8 mouse cellular contexts compared by ENCODE assay signal in genomic region chr9:75408204-75408826, GRCm38 (mm10). TPM values are rescaled to one million over a fixed set of nuclear protein-coding genes. Genes with fewer than 3 reads are reported as not detected.
DNase-seq lines count a peak whose midpoint lies in the region; ATAC-seq and TF ChIP-seq lines count a peak whose summit lies in the region.

No protein-coding gene starts in this region.

- no peak for DNase-seq in heart, adult 18-20 months
- peak; percentile 48 for DNase-seq in CH12.LX (ENCODE audit: extremely low read depth)
- no peak for DNase-seq in c-Kit-positive CD71-positive TER-119-positive erythroid progenitor cells, embryonic 14.5 days (ENCODE audit: low spot score)
- no peak for DNase-seq in frontal cortex, postnatal 36 days (ENCODE audit: low spot score in 2 of 2)

- peak overlapping the region; percentile 85 for H3K4me3 ChIP-seq in heart, embryonic 12.5 days
- H3K4me3 ChIP-seq in CH12.LX (replicated peaks in 1 of 3; ENCODE audit: low read depth in 2 of 3, low read length in 2 of 3, poor library complexity in 1 of 3) = peak overlapping the region; percentile 83 to 88 (median 88)
- H3K4me3 ChIP-seq in embryonic facial prominence, embryonic 15.5 days (replicated peaks) = peak overlapping the region; percentile 85
- peak overlapping the region; percentile 87 for H3K4me3 ChIP-seq in liver, embryonic 12.5 days

- H3K4me1 ChIP-seq in heart, embryonic 12.5 days (replicated peaks) = peaks cover 56% of the 10 kb centered on the region
- peaks cover 5 to 61% of the 10 kb centered on the region in 2 experiments for H3K4me1 ChIP-seq in CH12.LX (ENCODE audit: control insufficient read depth in 1 of 2, insufficient read depth in 2 of 2)
- peaks cover 21% of the 10 kb centered on the region; the same call in 1 of the 2 replicates for H3K4me1 ChIP-seq in embryonic facial prominence, embryonic 15.5 days
- peaks cover 69% of the 10 kb centered on the region for H3K4me1 ChIP-seq in liver, embryonic 12.5 days

- ATAC-seq in heart, embryonic 12.5 days (ENCODE audit: insufficient number of reproducible peaks, low FRiP score) = no peak
- ATAC-seq in embryonic facial prominence, embryonic 15.5 days (ENCODE audit: insufficient number of reproducible peaks, low FRiP score, low TSS enrichment, low read depth) = no peak
- ATAC-seq in liver, embryonic 12.5 days = no peak
- ATAC-seq in frontal cortex, adult (ENCODE audit: low TSS enrichment) = no peak

- H3K79me2 ChIP-seq in CH12.LX (replicated peaks; ENCODE audit: control insufficient read depth, extremely low read depth, insufficient read depth, poor library complexity, severe bottlenecking) = peaks cover 54% of the 10 kb centered on the region

- no peaks in the 10 kb centered on the region for H3K27me3 ChIP-seq in heart, embryonic 12.5 days (replicated peaks)
- no peaks in the 10 kb centered on the region for H3K27me3 ChIP-seq in CH12.LX (replicated peaks)
- no peaks in the 10 kb centered on the region for H3K27me3 ChIP-seq in embryonic facial prominence, embryonic 15.5 days
- 0 out of 2 replicates have a peak, but pooled peaks cover 3% of the 10 kb centered on the region for H3K27me3 ChIP-seq in liver, embryonic 12.5 days (replicated peaks)

- 5% methylated on average over 11 of the region's 11 CpGs for WGBS in heart, embryonic 12.5 days
- 4% methylated on average over 11 of the region's 11 CpGs for WGBS in embryonic facial prominence, embryonic 15.5 days
- 3% methylated on average over 11 of the region's 11 CpGs for WGBS in liver, embryonic 12.5 days (ENCODE audit: insufficient replicate concordance)

- peak overlapping the region; percentile 52; the same call in 1 of the 2 replicates for H3K27ac ChIP-seq in heart, embryonic 12.5 days (ENCODE audit: poor library complexity, severe bottlenecking)
- no peak overlapping the region for H3K27ac ChIP-seq in CH12.LX (ENCODE audit: insufficient read depth, low read depth)
- H3K27ac ChIP-seq in embryonic facial prominence, embryonic 15.5 days (replicated peaks) = peak overlapping the region; percentile 98
- H3K27ac ChIP-seq in liver, embryonic 12.5 days = peak overlapping the region; percentile 97

- H3K4me2 ChIP-seq in heart, embryonic 12.5 days = peak overlapping the region; percentile 87
- peak overlapping the region; percentile 71 for H3K4me2 ChIP-seq in CH12.LX (ENCODE audit: insufficient read depth, low read depth, poor library complexity, severe bottlenecking)
- peak overlapping the region; percentile 66 for H3K4me2 ChIP-seq in embryonic facial prominence, embryonic 15.5 days (replicated peaks)
- H3K4me2 ChIP-seq in liver, embryonic 12.5 days = peak overlapping the region; percentile 94

- H3K36me3 ChIP-seq in heart, embryonic 12.5 days = no peaks in the 10 kb centered on the region
- peaks cover 0 to 17% of the 10 kb centered on the region in 2 experiments for H3K36me3 ChIP-seq in CH12.LX (replicated peaks in 1 of 2; ENCODE audit: control insufficient read depth in 1 of 2, insufficient read depth in 1 of 2, low read length in 1 of 2)
- H3K36me3 ChIP-seq in embryonic facial prominence, embryonic 15.5 days = no peaks in the 10 kb centered on the region
- no peaks in the 10 kb centered on the region for H3K36me3 ChIP-seq in liver, embryonic 12.5 days

- H3K9me3 ChIP-seq in heart, embryonic 12.5 days (replicated peaks) = no peaks in the 10 kb centered on the region
- H3K9me3 ChIP-seq in CH12.LX (replicated peaks; ENCODE audit: low read length) = no peaks in the 10 kb centered on the region
- no peaks in the 10 kb centered on the region for H3K9me3 ChIP-seq in embryonic facial prominence, embryonic 15.5 days (replicated peaks)
- H3K9me3 ChIP-seq in liver, embryonic 12.5 days (replicated peaks) = no peaks in the 10 kb centered on the region

- no peak for TF ChIP-seq RAD21 in CH12.LX (IDR thresholded peaks at IDR 0.05; ENCODE audit: low read depth, low read length)

- dilution Hi-C loops in CH12.LX (cut with MboI; ENCODE audit: extremely low pct_ligation_motif_present, extremely low pct_unique_long_range_greater_than_20kb, low sequenced_read_pairs) = no loop called here

- TF ChIP-seq EP300 in CH12.LX (IDR thresholded peaks at IDR 0.05; ENCODE audit: low read length) = no peak

- in situ Hi-C loops in CH12.LX (cut with MboI; ENCODE audit: low pct_ligation_motif_present, low pct_unique_long_range_greater_than_20kb, low sequenced_read_pairs) = no loop called here

- TF ChIP-seq POLR2A in CH12.LX (IDR thresholded peaks at IDR 0.05; ENCODE audit: low read depth, low read length) = peak; percentile 2; the same call in 1 of the 2 replicates

- no peak for TF ChIP-seq CTCF in CH12.LX (conservative IDR thresholded peaks at IDR 0.05 in 1 of 2, IDR thresholded peaks at IDR 0.05 in 1 of 2; ENCODE audit: low read depth in 2 of 2, low read length in 2 of 2)

- peak overlapping the region; percentile 95 for H3K9ac ChIP-seq in heart, embryonic 12.5 days
- peak overlapping the region; percentile 87 for H3K9ac ChIP-seq in CH12.LX (ENCODE audit: insufficient read depth, low read depth)
- H3K9ac ChIP-seq in embryonic facial prominence, embryonic 15.5 days = peak overlapping the region; percentile 75; the same call in 1 of the 2 replicates
- peak overlapping the region; percentile 88 for H3K9ac ChIP-seq in liver, embryonic 12.5 days

TF ChIP-seq in CH12.LX, 34 proteins besides CTCF, POLR2A, EP300 and RAD21:
- no peak for TF ChIP-seq ZKSCAN1 (IDR thresholded peaks at IDR 0.05; ENCODE audit: borderline replicate concordance, low read depth, low read length)
- TF ChIP-seq TBP (conservative IDR thresholded peaks at IDR 0.05; ENCODE audit: low read depth, low read length) = 0 out of 2 replicates have a peak, but pooled peaks have one; percentile 9
- TF ChIP-seq SIN3A (IDR thresholded peaks at IDR 0.05; ENCODE audit: low read length) = 0 out of 2 replicates have a peak, but pooled peaks have one; percentile 9
- no peak for TF ChIP-seq PAX5 (IDR thresholded peaks at IDR 0.05; ENCODE audit: low read length)
- TF ChIP-seq BHLHE40 (IDR thresholded peaks at IDR 0.05; ENCODE audit: low read depth, low read length) = peak; percentile 77
- no peak for TF ChIP-seq JUND (conservative IDR thresholded peaks at IDR 0.05; ENCODE audit: low read depth, low read length)
- TF ChIP-seq MYC (IDR thresholded peaks at IDR 0.05; ENCODE audit: low read depth, low read length) = peak; percentile 77; the same call in 1 of the 2 replicates
- peak; percentile 82 for TF ChIP-seq MAX (IDR thresholded peaks at IDR 0.05; ENCODE audit: low read length)
- peak; percentile 67; the same call in 1 of the 2 replicates for TF ChIP-seq CHD1 (IDR thresholded peaks at IDR 0.05; ENCODE audit: low read depth, low read length)
- peak; percentile 91 for TF ChIP-seq MXI1 (IDR thresholded peaks at IDR 0.05; ENCODE audit: low read depth, low read length)
- no peak for TF ChIP-seq CHD2 (IDR thresholded peaks at IDR 0.05; ENCODE audit: low read length)
- TF ChIP-seq JUN (IDR thresholded peaks at IDR 0.05; ENCODE audit: insufficient read depth, low read depth, low read length) = no peak
- TF ChIP-seq USF1 (IDR thresholded peaks at IDR 0.05; ENCODE audit: low read depth, low read length) = no peak

RNA-seq across cellular contexts. Expression of gene Mapk6, which starts 1.5 kb away (rescaled TPM):
- 66.9 and 68.4 TPM in 2 replicates for polyA plus RNA-seq in heart, embryonic 12.5 days (2016; fragmentation: Nextera tagmentation; extraction: Ambion mirVana)
- 10 to 100 TPM; 26.0 to 26.2 TPM for total RNA-seq in heart, adult 18-20 months (2021)
- total RNA-seq in CH12.LX (2012; rRNA removed) (34.2 and 41.0 TPM in 2 replicates), CH12.LX (2014; rRNA removed) (20.9 and 23.3 TPM in 2 replicates)
- polyA plus RNA-seq in CH12.LX (2012; ENCODE audit: insufficient read length, low read depth) = 53.5 and 62.2 TPM in 2 replicates
- polyA plus RNA-seq in embryonic facial prominence, embryonic 15.5 days (2015; fragmentation: Nextera tagmentation; extraction: Ambion mirVana) = 58.1 and 60.2 TPM in 2 replicates
- 33.3 and 36.5 TPM in 2 replicates for polyA plus RNA-seq in liver, embryonic 12.5 days (2016; fragmentation: Nextera tagmentation; extraction: Ambion mirVana)

RNA-seq across cellular contexts. Expression of gene Leo1, which starts 33.0 kb away (rescaled TPM):
- 33.8 and 37.0 TPM in 2 replicates for polyA plus RNA-seq in heart, embryonic 12.5 days (2016; fragmentation: Nextera tagmentation; extraction: Ambion mirVana)
- 10 to 100 TPM; 16.7 to 20.4 TPM for total RNA-seq in heart, adult 18-20 months (2021)
- total RNA-seq in CH12.LX (2012; rRNA removed) (49.9 and 59.7 TPM in 2 replicates), CH12.LX (2014; rRNA removed) (43.1 and 46.7 TPM in 2 replicates)
- polyA plus RNA-seq in CH12.LX (2012; ENCODE audit: insufficient read length, low read depth) = 60.7 and 73.4 TPM in 2 replicates
- polyA plus RNA-seq in embryonic facial prominence, embryonic 15.5 days (2015; fragmentation: Nextera tagmentation; extraction: Ambion mirVana) = 40.1 and 41.5 TPM in 2 replicates
- 25.9 and 26.9 TPM in 2 replicates for polyA plus RNA-seq in liver, embryonic 12.5 days (2016; fragmentation: Nextera tagmentation; extraction: Ambion mirVana)
